Mouse (Mus musculus): ENCODE measurements at regions not wholly inside any gene's neighbourhood (a gene's known extent, or its start where the extent isn't known, plus 50 kb on each side); places are given as distances from the start of the nearest gene placed in this dataset.

GRCm38 (mm10) chr9:33624378-33624777 is 861.3 kb upstream of the Kirrel3 start:
- TF ChIP-seq POLR2A (IDR thresholded peaks at IDR 0.05; ENCODE audit: low read depth, low read length) (no peak), CTCF (IDR thresholded peaks at IDR 0.05; ENCODE audit: extremely low read depth, insufficient read length, insufficient replicate concordance, low read depth, low read length) (no peak)
